Mouse (Mus musculus) telencephalon, adult 2 months (tissue): ENCODE measurements around the gene Xirp1.

Experiments
- DNase-seq: peaks from one replicate; pipeline ENCODE4 v3.0.0-alpha.2; 2011; ENCODE audit warnings: low read depth, low spot score

Xirp1 gene

DNA sequence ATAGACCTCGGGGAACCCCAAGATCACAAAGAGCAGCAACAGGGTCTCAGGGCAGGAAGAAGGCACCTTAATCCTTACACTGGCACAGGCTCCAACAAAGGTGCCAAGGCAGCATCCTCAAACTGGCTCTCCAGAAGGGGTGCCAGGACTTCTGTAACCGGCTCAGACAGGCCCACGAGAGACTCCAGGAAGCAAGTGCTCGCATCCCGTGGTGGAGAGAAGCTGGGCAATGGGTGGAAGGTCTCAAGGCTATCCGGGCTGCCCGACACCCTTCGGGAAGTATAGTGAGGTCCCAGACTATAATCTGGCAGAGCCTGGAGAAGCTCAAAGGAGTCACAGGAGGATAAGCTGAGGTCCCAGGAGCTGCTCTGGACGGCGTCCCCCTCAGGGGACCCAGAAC lies 51.2 kb downstream of the Xirp1 start:
- no peak for DNase-seq

DNA sequence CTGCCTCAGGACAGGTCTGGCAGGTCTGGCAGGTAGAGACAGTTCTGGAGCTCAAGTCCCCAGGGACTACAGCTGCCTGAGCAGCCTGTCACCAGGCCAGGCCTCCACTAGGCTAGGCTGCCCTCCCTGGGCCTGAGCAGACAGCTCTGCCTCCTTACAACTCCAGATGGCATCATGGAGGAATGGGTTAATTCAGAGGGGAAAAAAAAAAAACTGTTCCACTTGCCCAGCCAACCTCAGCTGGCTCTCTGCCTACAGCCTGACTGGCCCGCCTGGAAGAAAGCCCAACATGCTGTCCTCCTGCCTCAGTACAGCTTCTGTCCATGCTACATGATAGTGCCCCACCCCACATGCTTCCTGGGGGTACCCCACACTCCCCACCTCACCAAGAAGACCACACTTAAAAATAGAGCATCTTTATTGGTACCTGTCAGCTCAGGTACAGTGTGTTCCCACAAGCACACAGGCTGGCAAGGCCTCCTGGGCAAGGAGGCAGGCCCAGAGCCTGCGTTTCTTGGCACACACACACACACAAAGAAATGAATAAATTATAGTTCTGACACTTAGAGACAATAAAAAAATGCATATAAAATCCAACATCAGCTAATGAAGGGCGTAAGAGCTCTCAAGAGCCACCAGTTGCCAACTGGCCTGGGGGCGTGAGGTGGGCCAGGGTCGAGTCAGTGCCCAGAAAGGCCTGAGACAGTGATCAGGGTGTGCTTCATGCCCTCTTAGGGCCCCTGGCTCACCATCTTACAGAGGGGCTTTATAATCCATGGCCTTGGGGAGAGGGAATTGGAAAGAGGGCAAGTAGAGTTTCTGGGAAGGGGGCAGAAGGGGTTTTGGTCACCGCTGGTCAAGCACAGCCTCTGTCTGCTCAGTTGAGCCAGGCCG lies 52.4 kb downstream of the Xirp1 start:
- no peak for DNase-seq

DNA sequence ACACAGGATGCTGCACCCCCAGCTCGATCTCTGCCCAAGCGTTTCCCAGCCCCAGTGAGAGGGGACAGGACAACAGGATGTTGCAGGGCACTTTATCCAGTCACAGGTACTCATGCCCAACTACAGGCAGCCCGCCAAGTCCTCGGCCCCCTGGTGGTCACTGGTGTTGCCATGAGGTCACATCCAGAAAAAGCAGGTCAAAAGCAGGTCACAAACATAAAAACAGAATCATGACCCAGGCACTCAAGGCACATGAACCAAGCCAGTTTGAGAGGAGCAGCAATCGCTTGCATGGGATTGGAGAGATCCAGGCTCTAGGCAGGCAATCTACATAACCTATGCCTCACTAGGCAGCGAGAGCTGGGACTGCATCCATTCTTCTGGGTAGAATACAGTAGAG lies 53.2 kb downstream of the Xirp1 start:
- DNase-seq: no peak

DNA sequence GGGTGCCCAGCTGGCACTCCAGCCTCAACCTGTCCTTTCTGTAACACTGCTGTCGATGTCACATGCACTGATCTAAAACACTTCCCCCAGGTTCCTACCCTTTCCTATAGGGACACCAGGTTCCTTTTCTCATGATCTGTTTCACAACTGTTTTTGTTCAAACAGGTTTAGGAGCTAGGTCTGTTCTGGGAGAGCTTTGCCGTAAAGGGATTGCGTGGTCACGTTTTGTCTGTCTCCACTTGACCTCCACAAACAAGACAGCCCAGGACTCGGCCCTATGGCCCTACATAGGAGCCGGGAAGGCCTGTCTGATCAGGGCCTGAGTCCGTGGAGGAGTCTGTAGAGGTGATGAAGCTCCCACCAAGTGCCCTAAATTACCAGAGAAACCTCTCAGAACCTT lies 53.6 kb downstream of the Xirp1 start:
- no peak for DNase-seq

DNA sequence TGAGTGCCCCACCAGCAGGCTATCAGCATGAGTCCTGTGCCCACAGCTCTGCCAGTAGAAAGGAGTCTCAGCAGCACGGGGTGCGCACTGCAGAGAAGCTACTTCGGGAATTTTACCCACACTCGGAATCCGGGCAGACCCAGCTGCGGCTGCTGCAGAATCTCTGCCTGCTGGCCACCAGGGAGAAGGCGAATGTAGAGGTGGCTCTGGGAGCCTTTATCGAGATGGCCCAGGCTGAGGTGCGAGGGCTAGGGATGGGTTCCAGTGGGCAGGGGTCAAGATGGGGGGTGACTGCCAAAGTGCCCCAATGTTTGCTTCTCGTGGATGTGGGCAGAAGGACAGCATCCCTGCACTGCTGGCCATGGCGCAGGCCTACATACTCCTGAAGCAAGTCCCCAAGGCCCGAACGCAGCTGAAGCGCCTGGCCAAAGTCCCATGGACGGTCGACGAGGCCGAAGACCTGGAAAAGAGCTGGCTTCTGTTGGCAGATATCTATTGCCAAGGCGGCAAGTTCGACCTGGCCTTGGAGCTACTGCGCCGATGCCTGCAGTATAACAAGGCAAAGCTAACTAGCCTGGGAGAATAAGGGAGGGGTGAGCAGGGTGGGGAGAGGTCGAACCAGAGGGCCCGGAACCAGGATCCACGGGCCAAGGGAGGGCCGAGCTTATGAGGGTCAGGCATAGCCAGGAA lies 57.0 kb downstream of the Xirp1 start:
- DNase-seq: no peak

DNA sequence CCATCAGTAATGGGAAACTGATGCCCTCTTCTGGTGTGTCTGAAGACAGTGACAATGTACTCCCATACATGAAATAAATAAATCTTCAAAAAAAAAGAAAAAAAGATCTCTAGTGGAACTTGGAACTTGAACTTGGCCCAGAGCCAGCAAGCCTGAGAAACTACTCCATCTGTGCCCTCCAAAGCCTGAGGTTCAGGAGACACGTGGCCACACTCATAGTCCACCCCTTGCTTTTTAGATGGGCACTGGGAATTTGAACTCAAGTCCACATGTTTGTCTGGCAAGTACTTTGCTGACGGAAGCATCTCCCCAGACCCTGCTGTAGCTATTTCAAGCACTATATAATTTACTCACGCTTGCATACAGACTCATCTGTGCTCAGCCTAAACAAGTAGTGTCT lies 58.2 kb downstream of the Xirp1 start:
- no peak for DNase-seq

DNA sequence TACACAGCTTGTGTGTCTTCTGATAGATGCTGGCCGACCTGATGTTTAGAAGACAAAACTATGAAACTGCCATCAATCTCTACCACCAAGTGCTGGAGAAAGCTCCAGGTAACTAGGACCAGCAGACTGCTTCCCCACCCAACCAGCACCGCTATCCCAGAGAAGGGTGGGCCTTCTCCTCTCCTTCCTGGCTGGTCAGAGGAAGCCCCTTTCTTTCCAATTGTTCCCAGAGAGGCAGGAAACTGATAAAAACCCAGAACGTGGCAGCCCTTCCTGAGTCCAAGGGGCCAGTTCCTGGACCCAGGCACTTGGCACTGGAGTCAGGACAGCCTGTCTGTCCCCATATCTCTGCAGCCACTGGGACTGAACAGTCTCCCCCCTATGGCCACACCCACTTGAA lies 59.2 kb downstream of the Xirp1 start:
- DNase-seq: no peak
